Mouse (Mus musculus) spleen, adult 12 weeks (tissue): ENCODE results near the gene Nisch.

Experiments used
- DNase-seq: peaks from one replicate; pipeline ENCODE4 v3.0.0; 2022; ENCODE audit warnings: low spot score

The Nisch gene

GRCm38 (mm10) chr14:31191936-31192335, 24.8 kb downstream of the Nisch start:
- DNase-seq, result no peak

- DNase-seq, result no peak
Observed at GRCm38 (mm10) chr14:31189348-31189747, 27.4 kb downstream of the Nisch start.

- no peak for DNase-seq
Observed at GRCm38 (mm10) chr14:31188771-31189181, 28.0 kb downstream of the Nisch start.

- DNase-seq, result no peak
Observed at GRCm38 (mm10) chr14:31186656-31187055, 30.1 kb downstream of the Nisch start.

- no peak for DNase-seq
Observed at GRCm38 (mm10) chr14:31184195-31184594, 32.6 kb downstream of the Nisch start.

GRCm38 (mm10) chr14:31183541-31183940, 33.2 kb downstream of the Nisch start:
- no peak for DNase-seq

GRCm38 (mm10) chr14:31182786-31183290, 33.9 kb downstream of the Nisch start:
- no peak for DNase-seq

- no peak for DNase-seq
Observed at GRCm38 (mm10) chr14:31181512-31181911, 35.2 kb downstream of the Nisch start.

- no peak for DNase-seq
Observed at GRCm38 (mm10) chr14:31179677-31180365, 36.9 kb downstream of the Nisch start.

- no peak for DNase-seq
Observed at GRCm38 (mm10) chr14:31177715-31178114, 39.0 kb downstream of the Nisch start.

- no peak for DNase-seq
Observed at GRCm38 (mm10) chr14:31177287-31177686, 39.5 kb downstream of the Nisch start.

- DNase-seq, result no peak
Observed at GRCm38 (mm10) chr14:31173537-31173936, 43.2 kb downstream of the Nisch start.

- no peak for DNase-seq
Observed at GRCm38 (mm10) chr14:31172781-31173455, 43.8 kb downstream of the Nisch start.

- no peak for DNase-seq
Observed at GRCm38 (mm10) chr14:31171821-31172220, 44.9 kb downstream of the Nisch start.

GRCm38 (mm10) chr14:31171386-31171785, 45.4 kb downstream of the Nisch start:
- no peak for DNase-seq

GRCm38 (mm10) chr14:31170963-31171362, 45.8 kb downstream of the Nisch start:
- DNase-seq, result no peak

GRCm38 (mm10) chr14:31169508-31169907, 47.2 kb downstream of the Nisch start:
- DNase-seq, result no peak

GRCm38 (mm10) chr14:31168425-31168824, 48.3 kb downstream of the Nisch start, which contains the start of gene Stab1:
Gene Stab1 (minus strand): TSS chr14:31168641.
- no peak for DNase-seq

- DNase-seq, result no peak
Observed at GRCm38 (mm10) chr14:31166827-31167226, 49.9 kb downstream of the Nisch start.

- DNase-seq, result no peak
Observed at GRCm38 (mm10) chr14:31165991-31166630, 50.6 kb downstream of the Nisch start.

- no peak for DNase-seq
Observed at GRCm38 (mm10) chr14:31165458-31165857, 51.3 kb downstream of the Nisch start.

GRCm38 (mm10) chr14:31165010-31165409, 51.7 kb downstream of the Nisch start:
- no peak for DNase-seq

GRCm38 (mm10) chr14:31164067-31164466, 52.7 kb downstream of the Nisch start:
- DNase-seq, result no peak
